Mouse (Mus musculus): Measurements from ENCODE around the gene Dcp1a.
A peak's percentile ranks its signal among the peaks of the same experiment; 100 is the strongest.

Dcp1a gene

GRCm38 (mm10) chr14:30561470-30562187, 82.3 kb downstream of the Dcp1a start:
- no peak for DNase-seq (ENCODE audit: low spot score)

- no peak for DNase-seq (ENCODE audit: low spot score)
These were observed 83.0 kb downstream of the Dcp1a start for GRCm38 (mm10) chr14:30562343-30562742.

GRCm38 (mm10) chr14:30564451-30564850, 85.1 kb downstream of the Dcp1a start:
- no peak for DNase-seq (ENCODE audit: low spot score)

- DNase-seq (ENCODE audit: low spot score): no peak
These were observed 87.0 kb downstream of the Dcp1a start for GRCm38 (mm10) chr14:30566317-30566716.

GRCm38 (mm10) chr14:30568016-30568415, 88.7 kb downstream of the Dcp1a start:
- no peak for DNase-seq (ENCODE audit: low spot score)

- no peak for DNase-seq (ENCODE audit: low spot score)
These were observed 91.0 kb downstream of the Dcp1a start for GRCm38 (mm10) chr14:30570303-30570702.

GRCm38 (mm10) chr14:30572253-30572652, 92.9 kb downstream of the Dcp1a start:
- DNase-seq (ENCODE audit: low spot score): no peak

GRCm38 (mm10) chr14:30573235-30573634, 93.9 kb downstream of the Dcp1a start:
- no peak for DNase-seq (ENCODE audit: low spot score)

GRCm38 (mm10) chr14:30573983-30574584, 94.7 kb downstream of the Dcp1a start:
- DNase-seq (ENCODE audit: low spot score): peak; percentile 69

GRCm38 (mm10) chr14:30575791-30576190, 96.5 kb downstream of the Dcp1a start:
- no peak for DNase-seq (ENCODE audit: low spot score)

GRCm38 (mm10) chr14:30576260-30576659, 96.9 kb downstream of the Dcp1a start:
- no peak for DNase-seq (ENCODE audit: low spot score)

Measured in layer of hippocampus, adult 9-10 months (tissue).